Mouse (Mus musculus) heart, adult 2 months (tissue): ENCODE data around the gene Man1a2. TPM values are rescaled to one million over a fixed set of nuclear protein-coding genes. Genes with fewer than 3 reads are reported as not detected.

Experiments
- DNase-seq, 2 experiments: peaks; one replicate each; pipeline ENCODE4 v3.0.0; 2021
- H3K27ac ChIP-seq: fragments of 200-600 bp; 2 replicates; pipeline ENCODE4 v1.8.1; 2022
- H3K27me3 ChIP-seq: fragments of 200-500 bp; 2 replicates; pipeline ENCODE4 v1.6.1; 2012; ENCODE audit warnings: mild to moderate bottlenecking, low read length, inconsistent platforms, mixed read lengths; ENCODE audit not compliant: control insufficient read depth, insufficient read depth
- H3K36me3 ChIP-seq: fragments of 200-500 bp; 2 replicates; pipeline ENCODE4 v1.6.1; 2012; ENCODE audit warnings: low read length, inconsistent platforms; ENCODE audit not compliant: control insufficient read depth, insufficient read depth
- H3K4me1 ChIP-seq: fragments of 200-500 bp; 2 replicates; pipeline ENCODE4 v1.6.1; 2011; ENCODE audit warnings: low read length; ENCODE audit not compliant: control insufficient read depth, insufficient read depth
- H3K4me3 ChIP-seq: fragments of 200-600 bp; 2 replicates; pipeline ENCODE4 v1.8.1; 2022
- H3K79me2 ChIP-seq: fragments of 200-500 bp; replicated peaks from 2 replicates; pipeline ENCODE4 v1.6.1; 2012; ENCODE audit warnings: mild to moderate bottlenecking, inconsistent platforms, low read length, moderate library complexity, mixed read lengths; ENCODE audit not compliant: control insufficient read depth, insufficient read depth
- H3K9ac ChIP-seq: fragments of 200-500 bp; 2 replicates; pipeline ENCODE4 v1.6.1; 2012; ENCODE audit warnings: low read depth, mild to moderate bottlenecking, control low read depth, inconsistent platforms, low read length, mixed read lengths
- CTCF ChIP-seq: fragments of 200-600 bp; IDR thresholded peaks from 2 replicates; pipeline ENCODE4 v1.8.1; 2022; ENCODE audit warnings: antibody characterized with exemption, mild to moderate bottlenecking, moderate library complexity
- EP300 ChIP-seq: fragments of 200-500 bp; IDR thresholded peaks from 2 replicates; pipeline ENCODE4 v1.6.1; 2011; ENCODE audit warnings: low read depth, low read length, control low read depth; ENCODE audit not compliant: insufficient read depth
- POLR2A ChIP-seq: fragments of 200-500 bp; IDR thresholded peaks from 2 replicates; pipeline ENCODE4 v1.6.1; 2011; ENCODE audit warnings: mild to moderate bottlenecking, low read depth, low read length, control low read depth; ENCODE audit not compliant: insufficient read depth
- WGBS: fragments of 180-500 bp; shearing (Covaris S2); methylation state at CpG from one replicate; pipeline ENCODE4 v1.1.7; 2018; 5-methylcytosine and 5-hydroxymethylcytosine counted together
- intact Hi-C: fragments of 180-260 bp; cut with DNase I; formaldehyde crosslinking; loops from one replicate; pipeline ENCODE4 v1.15.1; 2025
- polyA plus RNA-seq: library from polyadenylated mRNA; depleted of rRNA; stranded (reverse); fragments of >200 nt; gene quantifications from 2 replicates; pipeline ENCODE4 v1.2.3, GENCODE M21; 2012
- total RNA-seq, 2 experiments: library from RNA; stranded (reverse); gene quantifications; 2 replicates each; pipeline ENCODE4 v1.2.3; 2021

The Man1a2 gene
- total and polyA plus RNA-seq, 3 experiments = 3.8 to 49.8 (median 48.0) TPM

GRCm38 (mm10) chr3:100604539-100604938 lies 80.8 kb downstream of the Man1a2 start:
- 87% methylated on average over 2 of the region's 2 CpGs for WGBS
- no peak overlapping the region for H3K27ac ChIP-seq
- intact Hi-C loops = no loop called here
- no peak for DNase-seq
- TF ChIP-seq EP300 = no peak
- no peak for TF ChIP-seq CTCF
- TF ChIP-seq POLR2A = no peak
- no peaks in the 10 kb centered on the region for H3K79me2 ChIP-seq
- H3K9ac ChIP-seq = no peak overlapping the region
- H3K4me1 ChIP-seq = no peaks in the 10 kb centered on the region
- H3K4me3 ChIP-seq = no peak overlapping the region
- H3K36me3 ChIP-seq = peaks cover 2% of the 10 kb centered on the region; the same call in 1 of the 2 replicates
- no peaks in the 10 kb centered on the region for H3K27me3 ChIP-seq

- no peak overlapping the region for H3K9ac ChIP-seq
- WGBS = 90% methylated on average over 2 of the region's 2 CpGs
Measured at GRCm38 (mm10) chr3:100599265-100599820, 86.0 kb downstream of the Man1a2 start.

DNA sequence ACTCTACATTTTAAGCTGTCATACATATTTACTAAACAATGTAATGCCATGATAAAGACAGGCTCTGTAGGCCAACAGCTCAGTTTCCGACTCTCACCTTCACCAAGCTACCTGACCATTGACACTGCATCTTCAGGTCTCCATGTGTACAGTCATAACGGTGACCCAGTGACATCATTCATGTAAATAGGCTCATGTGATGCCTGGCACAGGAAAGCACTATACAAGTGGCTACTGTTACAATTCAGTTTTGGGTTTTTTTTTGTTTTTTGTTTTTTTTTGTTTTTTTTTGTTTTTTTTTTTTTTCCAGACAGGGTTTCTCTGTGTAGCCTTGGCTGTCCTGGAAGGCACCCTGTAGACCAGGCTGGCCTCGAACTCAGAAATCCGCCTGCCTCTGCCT lies 94.2 kb downstream of the Man1a2 start:
- no peaks in the 10 kb centered on the region for H3K36me3 ChIP-seq
- H3K4me3 ChIP-seq = no peak overlapping the region
- H3K27ac ChIP-seq = no peak overlapping the region
- no peak overlapping the region for H3K9ac ChIP-seq
- DNase-seq = no peak
- H3K79me2 ChIP-seq = no peaks in the 10 kb centered on the region
- TF ChIP-seq EP300 (no peak), POLR2A (no peak), CTCF (no peak)
- WGBS = 92% methylated on average over 4 of the region's 4 CpGs
- H3K27me3 ChIP-seq = no peaks in the 10 kb centered on the region
- intact Hi-C loops = no loop called here
- no peaks in the 10 kb centered on the region for H3K4me1 ChIP-seq

More at GRCm38 (mm10) chr3:100599265-100599820, 86.0 kb downstream of the Man1a2 start:
- no peaks in the 10 kb centered on the region; the same call in 1 of the 2 replicates for H3K4me1 ChIP-seq
- H3K27ac ChIP-seq = no peak overlapping the region
- H3K27me3 ChIP-seq = no peaks in the 10 kb centered on the region
- H3K79me2 ChIP-seq = no peaks in the 10 kb centered on the region
- no peak for DNase-seq
- H3K36me3 ChIP-seq = no peaks in the 10 kb centered on the region
- TF ChIP-seq EP300 (no peak), CTCF (no peak), POLR2A (no peak)
- no peak overlapping the region for H3K4me3 ChIP-seq
- intact Hi-C loops = no loop called here

DNA sequence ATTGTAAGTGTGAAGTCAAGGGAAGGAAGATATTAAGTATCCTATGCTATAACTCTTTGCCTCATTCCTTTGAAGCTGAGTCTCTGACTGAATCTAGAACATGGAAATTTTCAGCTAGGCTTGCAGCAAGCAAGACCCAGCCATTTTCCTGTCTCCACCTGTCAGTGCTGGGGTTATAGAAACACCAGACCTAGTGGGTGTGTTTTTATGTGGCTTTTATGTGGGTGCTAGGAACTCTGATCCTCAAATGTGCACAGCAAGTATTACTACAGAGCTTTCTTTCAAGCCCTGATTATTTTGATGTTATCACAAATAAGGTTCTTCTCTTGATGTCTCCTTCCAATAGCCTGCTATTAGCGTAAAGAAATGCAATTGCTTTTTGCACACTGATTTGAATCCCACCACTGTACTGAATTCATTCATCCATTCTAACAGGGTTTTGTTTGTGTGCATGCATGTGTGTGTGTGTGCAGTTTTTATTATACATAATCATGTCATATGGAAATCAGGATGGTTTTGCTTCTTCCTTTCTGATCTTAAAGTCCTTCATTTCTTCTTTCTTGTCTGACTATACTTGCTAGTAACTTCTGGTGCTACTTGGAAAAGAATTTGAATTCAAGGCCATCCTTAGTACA lies 102.5 kb downstream of the Man1a2 start:
- H3K9ac ChIP-seq = no peak overlapping the region
- H3K79me2 ChIP-seq = no peaks in the 10 kb centered on the region
- H3K36me3 ChIP-seq = no peaks in the 10 kb centered on the region
- no peaks in the 10 kb centered on the region for H3K27me3 ChIP-seq
- H3K4me1 ChIP-seq = no peaks in the 10 kb centered on the region
- 100% methylated on average over 1 of the region's 1 CpGs for WGBS
- no peak overlapping the region for H3K4me3 ChIP-seq
- H3K27ac ChIP-seq = no peak overlapping the region
- no peak for DNase-seq
- TF ChIP-seq CTCF = no peak
- TF ChIP-seq POLR2A = no peak
- no peak for TF ChIP-seq EP300
- intact Hi-C loops = no loop called here

GRCm38 (mm10) chr3:100572571-100573183 lies 112.6 kb downstream of the Man1a2 start:
- H3K27me3 ChIP-seq = no peaks in the 10 kb centered on the region
- H3K36me3 ChIP-seq = no peaks in the 10 kb centered on the region
- no peaks in the 10 kb centered on the region for H3K79me2 ChIP-seq
- no peak overlapping the region for H3K4me3 ChIP-seq
- no peak for DNase-seq
- TF ChIP-seq EP300 = no peak
- TF ChIP-seq CTCF = no peak
- H3K9ac ChIP-seq = no peak overlapping the region
- WGBS = 72% methylated on average over 3 of the region's 3 CpGs
- no peak overlapping the region for H3K27ac ChIP-seq
- intact Hi-C loops = no loop called here
- no peaks in the 10 kb centered on the region for H3K4me1 ChIP-seq
